Mouse (Mus musculus) MEL (cell line): ENCODE data around the gene Gm10491. TPM values are rescaled to one million over a fixed set of nuclear protein-coding genes. Genes with fewer than 3 reads are reported as not detected.

Source experiments
- DNase-seq: peaks from one replicate; pipeline ENCODE4 v3.0.0; 2011; ENCODE audit warnings: low read depth, low spot score
- H3K27ac ChIP-seq: 2 replicates; pipeline ENCODE4 v1.5.1; 2012; ENCODE audit warnings: low read depth, mild to moderate bottlenecking, control low read depth, low read length, moderate library complexity; ENCODE audit not compliant: control insufficient read depth
- H3K27me3 ChIP-seq, 2 experiments: fragments of 150-350 bp in 1 of 2; sonication (generic) in 1 of 2; 2 replicates each; pipeline ENCODE4 v1.6.1; 2012; ENCODE audit warnings: low read length in 2 of 2, mild to moderate bottlenecking in 2 of 2, improper control_type of control experiment in 1 of 2, moderate library complexity in 1 of 2; ENCODE audit not compliant: insufficient read depth in 2 of 2, control insufficient read depth in 1 of 2
- H3K36me3 ChIP-seq, 2 experiments: 2 replicates each; pipeline ENCODE4 v1.6.1; 2012 to 2014; ENCODE audit warnings: low read length in 2 of 2, improper control_type of control experiment in 1 of 2, inconsistent platforms in 1 of 2, mild to moderate bottlenecking in 1 of 2; ENCODE audit not compliant: insufficient read depth in 2 of 2, control insufficient read depth in 1 of 2
- H3K4me1 ChIP-seq, 2 experiments: fragments of 150-350 bp in 1 of 2; sonication (generic) in 1 of 2; 2 replicates each; pipeline ENCODE4 v1.6.1; 2012; ENCODE audit warnings: low read length in 2 of 2, improper control_type of control experiment in 1 of 2, mild to moderate bottlenecking in 1 of 2; ENCODE audit not compliant: insufficient read depth in 2 of 2, control insufficient read depth in 1 of 2
- H3K4me3 ChIP-seq, 2 experiments: fragments of 150-350 bp in 1 of 2; sonication (generic) in 1 of 2; 2 replicates each; pipeline ENCODE4 v1.5.1; 2012; ENCODE audit warnings: low read depth in 2 of 2, low read length in 2 of 2, mild to moderate bottlenecking in 2 of 2, moderate library complexity in 2 of 2, control low read depth in 1 of 2, improper control_type of control experiment in 1 of 2; ENCODE audit not compliant: control insufficient read depth in 1 of 2, insufficient read depth in 1 of 2
- H3K79me2 ChIP-seq: 2 replicates; pipeline ENCODE4 v1.6.1; 2012; ENCODE audit warnings: mild to moderate bottlenecking, low read length, moderate library complexity; ENCODE audit not compliant: control insufficient read depth, poor library complexity, insufficient read depth
- H3K9ac ChIP-seq: 2 replicates; pipeline ENCODE4 v1.6.1; 2012; ENCODE audit warnings: low read depth, mild to moderate bottlenecking, control low read depth, low read length, moderate library complexity; ENCODE audit not compliant: control insufficient read depth, poor library complexity, severe bottlenecking
- H3K9me3 ChIP-seq: fragments of 150-350 bp; sonication (generic); replicated peaks from 2 replicates; pipeline ENCODE4 v1.6.1; 2012; ENCODE audit warnings: mild to moderate bottlenecking, low read length, improper control_type of control experiment, moderate library complexity; ENCODE audit not compliant: insufficient read depth
- CHD1 ChIP-seq: IDR thresholded peaks from 2 replicates; pipeline ENCODE4 v1.6.1; 2012; ENCODE audit warnings: low read depth, mild to moderate bottlenecking, inconsistent platforms, low read length, improper control_type of control experiment
- CHD2 ChIP-seq: IDR thresholded peaks from 2 replicates; pipeline ENCODE4 v1.6.1; 2011; ENCODE audit warnings: low read length, improper control_type of control experiment
- CTCF ChIP-seq, 3 experiments: IDR thresholded peaks in 2 of 3; conservative IDR thresholded peaks in 1 of 3; 2 replicates each; pipeline ENCODE4 v1.5.1; 2011 to 2012; ENCODE audit warnings: low read length in 3 of 3, low read depth in 2 of 3, mild to moderate bottlenecking in 2 of 3, improper control_type of control experiment in 1 of 3, inconsistent platforms in 1 of 3, mixed read lengths in 1 of 3, moderate library complexity in 1 of 3; ENCODE audit not compliant: control insufficient read depth in 1 of 3, insufficient read depth in 1 of 3, poor library complexity in 1 of 3, severe bottlenecking in 1 of 3
- ELF1 ChIP-seq: IDR thresholded peaks from 2 replicates; pipeline ENCODE4 v1.6.1; 2014; ENCODE audit warnings: low read depth, mild to moderate bottlenecking, inconsistent platforms, low read length, improper control_type of control experiment, moderate library complexity
- EP300 ChIP-seq, 2 experiments: IDR thresholded peaks; 2 replicates each; pipeline ENCODE4 v1.6.1; 2011; ENCODE audit warnings: improper control_type of control experiment in 2 of 2, low read length in 2 of 2, low read depth in 1 of 2, mild to moderate bottlenecking in 1 of 2
- ETS1 ChIP-seq: IDR thresholded peaks from 2 replicates; pipeline ENCODE4 v1.6.1; 2012; ENCODE audit warnings: low read depth, mild to moderate bottlenecking, inconsistent platforms, low read length, improper control_type of control experiment, moderate library complexity
- GATA1 ChIP-seq: IDR thresholded peaks from 2 replicates; pipeline ENCODE4 v1.6.1; 2011; ENCODE audit warnings: low read depth, low read length, improper control_type of control experiment
- HCFC1 ChIP-seq: IDR thresholded peaks from 2 replicates; pipeline ENCODE4 v1.6.1; 2012; ENCODE audit warnings: low read depth, mild to moderate bottlenecking, inconsistent platforms, low read length, improper control_type of control experiment, moderate library complexity
- KAT2A ChIP-seq: conservative IDR thresholded peaks from 2 replicates; pipeline ENCODE4 v1.6.1; 2012; ENCODE audit warnings: low read depth, low read length, improper control_type of control experiment, inconsistent platforms
- MAX ChIP-seq: IDR thresholded peaks from 2 replicates; pipeline ENCODE4 v1.6.1; 2011; ENCODE audit warnings: low read length, improper control_type of control experiment
- MXI1 ChIP-seq: IDR thresholded peaks from 2 replicates; pipeline ENCODE4 v1.6.1; 2011; ENCODE audit warnings: mild to moderate bottlenecking, low read depth, low read length, improper control_type of control experiment
- MYC ChIP-seq: IDR thresholded peaks from 2 replicates; pipeline ENCODE4 v1.6.1; 2011; ENCODE audit warnings: low read depth, mild to moderate bottlenecking, low read length, improper control_type of control experiment, moderate library complexity
- NELFE ChIP-seq: IDR thresholded peaks from 2 replicates; pipeline ENCODE4 v1.6.1; 2011; ENCODE audit warnings: low read depth, low read length, improper control_type of control experiment
- NRF1 ChIP-seq: IDR thresholded peaks from 2 replicates; pipeline ENCODE4 v1.6.1; 2014; ENCODE audit warnings: low read depth, mild to moderate bottlenecking, inconsistent platforms, low read length, improper control_type of control experiment, moderate library complexity; ENCODE audit not compliant: poor library complexity, insufficient read depth, severe bottlenecking
- POLR2A ChIP-seq, 2 experiments: IDR thresholded peaks; 2 replicates each; pipeline ENCODE4 v1.6.1; 2011 to 2012; ENCODE audit warnings: low read length in 2 of 2, mild to moderate bottlenecking in 2 of 2, control low read depth in 1 of 2, improper control_type of control experiment in 1 of 2, low read depth in 1 of 2, moderate library complexity in 1 of 2; ENCODE audit not compliant: control insufficient read depth in 1 of 2, insufficient read depth in 1 of 2, poor library complexity in 1 of 2
- POLR2AphosphoS2 ChIP-seq: IDR thresholded peaks from 2 replicates; pipeline ENCODE4 v1.6.1; 2011; ENCODE audit warnings: low read length, improper control_type of control experiment
- RAD21 ChIP-seq: IDR thresholded peaks from 2 replicates; pipeline ENCODE4 v1.6.1; 2011; ENCODE audit warnings: mild to moderate bottlenecking, low read depth, low read length, improper control_type of control experiment
- SIN3A ChIP-seq: IDR thresholded peaks from 2 replicates; pipeline ENCODE4 v1.6.1; 2012; ENCODE audit warnings: low read length, improper control_type of control experiment, inconsistent platforms
- SMC3 ChIP-seq: IDR thresholded peaks from 2 replicates; pipeline ENCODE4 v1.6.1; 2011; ENCODE audit warnings: low read depth, low read length, improper control_type of control experiment
- TBP ChIP-seq: IDR thresholded peaks from 2 replicates; pipeline ENCODE4 v1.8.0; 2011; ENCODE audit warnings: low read depth, low read length, improper control_type of control experiment
- TCF12 ChIP-seq: IDR thresholded peaks from 2 replicates; pipeline ENCODE4 v1.6.1; 2014; ENCODE audit warnings: low read depth, mild to moderate bottlenecking, inconsistent platforms, low read length, improper control_type of control experiment, moderate library complexity
- USF1 ChIP-seq: IDR thresholded peaks from 2 replicates; pipeline ENCODE4 v1.6.1; 2014; ENCODE audit warnings: low read depth, mild to moderate bottlenecking, inconsistent platforms, low read length, improper control_type of control experiment, moderate library complexity
- ZKSCAN1 ChIP-seq: IDR thresholded peaks from 2 replicates; pipeline ENCODE4 v1.6.1; 2012; ENCODE audit warnings: low read depth, mild to moderate bottlenecking, inconsistent platforms, low read length, improper control_type of control experiment, moderate library complexity
- ZMIZ1 ChIP-seq: IDR thresholded peaks from 2 replicates; pipeline ENCODE4 v1.6.1; 2012; ENCODE audit warnings: low read depth, mild to moderate bottlenecking, inconsistent platforms, low read length, improper control_type of control experiment, moderate library complexity
- ZNF384 ChIP-seq: IDR thresholded peaks from 2 replicates; pipeline ENCODE4 v1.6.1; 2012; ENCODE audit warnings: low read depth, mild to moderate bottlenecking, inconsistent platforms, low read length, improper control_type of control experiment
- polyA plus RNA-seq, 2 experiments: library from polyadenylated mRNA; stranded (reverse) in 1 of 2; unstranded in 1 of 2; fragments of >175 nt in 1 of 2; fragments of >200 nt in 1 of 2; gene quantifications; 2 replicates each; pipeline versions ENCODE4 v1.2.1 to v1.2.4; 2012; ENCODE audit warnings: low replicate concordance in 2 of 2, low read depth in 1 of 2; ENCODE audit not compliant: insufficient read length in 2 of 2, insufficient read depth in 1 of 2, missing spikeins in 1 of 2
- total RNA-seq: library from RNA; depleted of rRNA; stranded (reverse); fragments of 300-350 nt; gene quantifications from 2 replicates; pipeline ENCODE4 v1.2.3, GENCODE M21; 2012

Gm10491 gene
- total and polyA plus RNA-seq, 3 experiments = not detected

- peak within 1 kb of the TSS; percentile 70 for H3K9ac ChIP-seq
- peak within 1 kb of the TSS; percentile 16; the same call in 1 of the 2 replicates for H3K27ac ChIP-seq
- TF ChIP-seq CTCF (IDR thresholded peaks at IDR 0.05 in 2 of 3, conservative IDR thresholded peaks at IDR 0.05 in 1 of 3; ENCODE audit: control insufficient read depth in 1 of 3, insufficient read depth in 1 of 3, low read depth in 2 of 3, low read length in 3 of 3, poor library complexity in 1 of 3, severe bottlenecking in 1 of 3) = 0 out of 6 replicates have a peak, but pooled peaks of 1 of the 3 experiments have one; percentile 1
- TF ChIP-seq ZNF384 = no peak
- no peak for TF ChIP-seq GATA1
- TF ChIP-seq USF1 = peak; percentile 81
- no peak for TF ChIP-seq CHD1
- no peak for TF ChIP-seq RAD21
- peak; percentile 70 to 79; a peak in 2 of 4 replicates for TF ChIP-seq POLR2A (IDR thresholded peaks at IDR 0.05; ENCODE audit: control insufficient read depth in 1 of 2, insufficient read depth in 1 of 2, low read depth in 1 of 2, low read length in 2 of 2, poor library complexity in 1 of 2)
- peak; percentile 71 for TF ChIP-seq MYC
- 0 out of 2 replicates have a peak, but pooled peaks have one; percentile 41 for TF ChIP-seq TCF12
- peak; percentile 28; the same call in 1 of the 2 replicates for TF ChIP-seq ZMIZ1
- peak; percentile 61 for TF ChIP-seq HCFC1
- 0 out of 2 replicates have a peak, but pooled peaks have one; percentile 37 for TF ChIP-seq ELF1
- TF ChIP-seq SIN3A = 0 out of 2 replicates have a peak, but pooled peaks have one; percentile 35
- no peak for TF ChIP-seq EP300 (IDR thresholded peaks at IDR 0.05; ENCODE audit: low read depth in 1 of 2, low read length in 2 of 2)
- TF ChIP-seq NRF1 = peak; percentile 77
- TF ChIP-seq KAT2A = no peak
- TF ChIP-seq MXI1 = peak; percentile 80; the same call in 1 of the 2 replicates
- TF ChIP-seq ETS1 = 0 out of 2 replicates have a peak, but pooled peaks have one; percentile 1
- peak; percentile 71 for TF ChIP-seq NELFE
- no peak for TF ChIP-seq SMC3
- TF ChIP-seq ZKSCAN1 = 0 out of 2 replicates have a peak, but pooled peaks have one; percentile 29
- peak; percentile 77 for TF ChIP-seq TBP
- no peak for TF ChIP-seq CHD2
- peak; percentile 80 for TF ChIP-seq MAX
- peak; percentile 97 for TF ChIP-seq POLR2AphosphoS2
- peaks cover 5 to 11% of the 10 kb centered on the region in 2 experiments for H3K4me1 ChIP-seq
- peak within 1 kb of the TSS; percentile 63 to 80 for H3K4me3 ChIP-seq
- peak; percentile 98 for DNase-seq
- H3K79me2 ChIP-seq = no peaks in the 10 kb centered on the region; the same call in 1 of the 2 replicates
- peaks cover 2 to 8% of the 10 kb centered on the region in 2 experiments; a peak in 3 of 4 replicates for H3K36me3 ChIP-seq
- H3K27me3 ChIP-seq = no peaks in the 10 kb centered on the region
- H3K9me3 ChIP-seq = no peaks in the 10 kb centered on the region
Observed at GRCm38 (mm10) chrX:7878007-7878419, 29.6 kb downstream of the Gm10491 start, which contains the start of gene Pim2. Gene Pim2, plus strand, starts transcription at chrX:7878262.
